Mouse (Mus musculus) cerebellum, adult 2 months (tissue): ENCODE measurements around the gene Ifitm6. TPM values are rescaled to one million over a fixed set of nuclear protein-coding genes. Genes with fewer than 3 reads are reported as not detected.
"Not testable (repeated sequence)": the region's sequence is repeated elsewhere in the genome, so short reads cannot be mapped to it uniquely, and the experiment has no call there.

Experiments
- DNase-seq, 2 experiments: peaks; one replicate each; pipeline ENCODE4 v3.0.0; 2021
- H3K27ac ChIP-seq: fragments of 200-500 bp; 2 replicates; pipeline ENCODE4 v1.5.1; 2012; ENCODE audit warnings: low read length, control low read depth, inconsistent platforms; ENCODE audit not compliant: insufficient read depth
- H3K27me3 ChIP-seq: fragments of 200-500 bp; 2 replicates; pipeline ENCODE4 v1.6.1; 2012; ENCODE audit warnings: inconsistent platforms, mild to moderate bottlenecking, low read length, moderate library complexity; ENCODE audit not compliant: control insufficient read depth, insufficient read depth
- H3K4me1 ChIP-seq: fragments of 200-500 bp; 2 replicates; pipeline ENCODE4 v1.6.1; 2011; ENCODE audit warnings: low read length; ENCODE audit not compliant: control insufficient read depth, insufficient read depth
- H3K4me3 ChIP-seq: fragments of 200-500 bp; replicated peaks from 2 replicates; pipeline ENCODE3; 2011; ENCODE audit warnings: mild to moderate bottlenecking, low read depth, low read length, control low read depth; ENCODE audit not compliant: insufficient read depth
- CTCF ChIP-seq: fragments of 200-500 bp; IDR thresholded peaks from 2 replicates; pipeline ENCODE4 v1.5.1; 2011; ENCODE audit warnings: low read depth, mild to moderate bottlenecking, control low read depth, low read length, moderate library complexity, borderline replicate concordance; ENCODE audit not compliant: insufficient read depth
- POLR2A ChIP-seq: fragments of 200-500 bp; IDR thresholded peaks from 2 replicates; pipeline ENCODE4 v1.6.1; 2011; ENCODE audit warnings: low read length, control low read depth, borderline replicate concordance; ENCODE audit not compliant: insufficient read depth
- WGBS: fragments of 180-500 bp; shearing (Covaris S2); methylation state at CpG from one replicate; pipeline ENCODE4 v1.1.7; 2018; 5-methylcytosine and 5-hydroxymethylcytosine counted together
- polyA plus RNA-seq: library from polyadenylated mRNA; depleted of rRNA; stranded (reverse); fragments of >200 nt; gene quantifications from 2 replicates; pipeline ENCODE4 v1.2.3, GENCODE M21; 2012

Gene Ifitm6
- polyA plus RNA-seq, 1 experiment: 0.56 TPM

DNA sequence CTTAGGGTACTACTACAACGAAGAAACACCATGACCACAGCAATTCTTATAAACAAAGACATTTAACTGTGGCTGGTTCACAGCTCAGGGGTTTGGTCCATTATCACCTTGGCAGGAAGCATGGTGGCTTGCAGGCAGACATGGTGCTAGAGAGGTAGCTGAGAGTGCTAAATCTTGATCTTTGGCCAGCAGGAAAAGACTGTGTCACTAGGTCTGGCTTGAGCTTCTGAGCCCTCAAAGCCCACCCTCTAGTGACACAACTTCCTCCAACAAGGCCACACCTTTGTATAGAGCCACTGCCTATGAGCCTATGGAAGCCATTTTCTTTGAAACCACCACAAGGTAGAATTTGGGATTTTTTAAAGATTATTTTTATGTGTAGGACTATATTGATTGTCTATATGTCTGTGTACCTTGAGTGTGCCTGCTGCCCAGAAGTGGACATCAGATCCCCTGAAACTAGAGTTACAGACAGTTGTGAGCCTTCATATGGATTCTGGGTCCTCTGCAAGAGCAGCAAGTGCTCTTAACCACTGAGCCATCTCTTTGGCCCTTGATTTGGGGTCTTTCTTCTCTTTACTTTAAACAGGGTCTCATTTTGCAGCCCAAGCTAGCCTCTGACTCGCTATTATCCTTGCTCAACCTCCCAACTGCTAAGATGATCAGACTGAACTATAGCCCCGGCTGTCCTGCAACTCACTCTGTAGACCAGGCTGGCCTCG lies 21.8 kb upstream of the Ifitm6 start:
- Histone ChIP-seq H3K27ac (no peak overlapping the region), H3K4me3 (no peak overlapping the region), H3K4me1 (no peaks in the 10 kb centered on the region), H3K27me3 (no peaks in the 10 kb centered on the region)
- WGBS: 93% methylated on average over 4 of the region's 4 CpGs
- DNase-seq: no peak
- TF ChIP-seq POLR2A (no peak), CTCF (no peak)

DNA sequence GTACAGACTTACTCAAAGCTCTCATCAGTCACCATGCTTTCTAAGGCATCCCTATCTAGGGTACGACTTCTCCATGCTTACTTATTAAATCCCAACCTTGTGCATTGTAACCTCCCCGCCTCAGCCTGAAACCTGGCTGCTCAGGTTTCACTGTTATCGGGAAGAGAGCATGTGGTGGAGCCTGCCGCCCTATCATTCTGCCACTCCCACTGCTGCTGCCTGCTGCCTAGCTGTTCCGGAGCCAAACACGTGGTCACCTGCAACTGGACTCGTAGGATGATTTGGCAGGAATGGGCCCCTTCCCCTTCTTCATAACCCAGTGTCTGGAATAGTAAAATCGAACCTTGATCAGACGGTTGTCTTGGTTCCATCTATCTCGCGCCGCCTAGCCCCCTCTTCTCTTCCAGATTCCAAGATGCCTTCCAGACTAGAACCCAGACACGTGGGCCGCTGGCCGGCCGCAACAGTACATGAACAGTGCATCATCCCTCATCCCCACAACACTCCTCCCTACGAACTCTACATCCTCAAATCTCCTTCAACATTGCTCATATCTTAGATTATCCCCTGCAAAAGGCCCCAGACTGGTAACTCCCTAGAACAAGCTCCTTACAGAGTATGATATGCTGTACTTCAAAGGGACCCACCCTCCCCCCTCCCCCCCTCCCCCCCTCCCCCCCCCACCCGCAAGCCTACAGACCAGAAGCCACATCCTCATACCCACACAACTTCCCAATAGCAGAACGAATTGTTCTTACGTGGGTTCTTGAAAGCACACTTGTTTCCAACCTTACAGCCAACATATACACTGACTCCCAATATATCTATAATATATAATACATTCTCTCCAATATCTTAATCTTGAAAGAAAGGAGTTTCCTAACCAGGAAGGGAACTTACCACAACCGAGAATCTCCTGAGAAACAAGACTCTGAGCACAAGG lies 20.6 kb upstream of the Ifitm6 start:
- TF ChIP-seq POLR2A (no peak), CTCF (no peak)
- no peaks in the 10 kb centered on the region for H3K4me1 ChIP-seq

DNA sequence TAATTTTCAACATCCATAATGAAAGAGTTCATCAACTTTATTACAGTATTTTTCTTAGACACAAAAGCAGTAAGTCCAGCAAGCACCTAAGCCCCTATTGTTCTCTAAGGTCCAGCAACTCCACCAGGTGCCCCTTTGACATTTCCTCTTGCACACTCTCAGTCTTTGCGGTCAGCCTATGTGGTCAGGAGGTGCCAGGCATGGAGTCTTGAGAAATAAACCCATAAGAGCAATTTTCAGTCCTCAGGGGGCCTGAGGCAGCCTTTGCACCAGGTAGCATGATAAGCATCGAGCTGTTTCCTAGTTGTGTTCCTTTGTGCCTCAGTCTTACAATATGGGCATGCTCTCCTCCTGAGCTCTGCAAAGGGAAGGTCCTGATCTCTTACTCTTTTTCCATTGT lies 18.9 kb upstream of the Ifitm6 start:
- DNase-seq, H3K4me3 ChIP-seq, H3K27me3 ChIP-seq, H3K4me1 ChIP-seq, H3K27ac ChIP-seq: not testable (repeated sequence)
- WGBS: 81% methylated on average over 1 of the region's 2 CpGs

More for the DNA sequence above, 20.6 kb upstream of the Ifitm6 start:
- no peaks in the 10 kb centered on the region for H3K27me3 ChIP-seq
- no peak overlapping the region for H3K27ac ChIP-seq
- H3K4me3 ChIP-seq: no peak overlapping the region
- whole genome bisulfite sequencing: 80% methylated on average over 19 of the region's 21 CpGs
- no peak for DNase-seq

DNA sequence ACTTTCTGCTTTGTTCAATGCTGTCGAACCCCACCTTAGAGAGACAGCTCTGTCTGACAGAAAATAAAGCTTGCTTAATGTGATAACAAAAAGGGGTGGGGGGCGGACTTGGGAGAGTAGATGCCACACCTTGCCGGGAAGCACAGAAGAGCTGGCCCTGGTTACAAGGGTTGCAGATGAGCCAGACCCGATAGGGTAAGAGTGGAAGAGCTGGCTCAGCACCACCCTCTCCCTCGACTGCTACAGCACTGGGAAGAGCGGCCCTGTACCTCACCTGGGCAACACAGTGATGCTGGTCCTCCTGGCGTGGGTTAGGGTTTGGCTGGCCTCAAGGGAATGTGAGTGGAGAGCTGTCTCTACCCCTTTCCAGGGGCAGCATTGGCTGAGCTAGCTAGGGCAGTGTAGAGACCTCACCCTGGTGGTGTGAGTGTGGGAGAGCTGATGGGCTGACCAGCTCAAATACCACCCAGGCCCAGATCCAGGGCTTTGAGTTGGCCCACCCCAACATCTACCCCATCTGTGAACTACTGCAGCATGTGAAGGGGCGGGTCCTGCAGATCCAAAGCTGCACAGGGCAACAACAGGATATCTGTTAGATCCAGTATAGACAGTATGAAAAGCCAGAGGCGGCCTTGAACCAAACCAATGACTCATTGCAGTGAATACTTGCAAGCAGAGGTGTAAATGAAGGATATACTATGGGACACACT lies 14.9 kb upstream of the Ifitm6 start:
- WGBS: 75% methylated on average over 9 of the region's 9 CpGs
- Histone ChIP-seq H3K27me3 (no peaks in the 10 kb centered on the region), H3K27ac (no peak overlapping the region), H3K4me3 (no peak overlapping the region), H3K4me1 (no peaks in the 10 kb centered on the region)
- no peak for DNase-seq
- no peak for TF ChIP-seq POLR2A
- TF ChIP-seq CTCF: no peak

DNA sequence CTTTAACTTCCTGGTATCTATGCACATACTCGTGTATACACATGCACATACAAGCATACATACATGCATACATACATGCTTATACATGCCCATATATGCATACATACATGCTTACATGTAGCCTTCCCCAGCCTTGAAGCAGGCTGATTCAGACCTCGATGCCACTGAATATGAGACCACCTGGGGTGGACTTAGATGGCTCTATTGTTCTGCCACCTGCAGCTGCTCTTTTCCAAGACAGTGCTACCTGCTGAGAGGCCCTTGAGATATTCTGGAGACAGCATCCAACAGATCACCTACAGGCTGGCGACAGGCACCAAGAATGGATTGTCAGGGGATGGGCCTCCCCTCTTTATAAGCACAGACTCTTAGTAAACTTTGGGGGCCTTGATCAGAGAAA lies 12.7 kb upstream of the Ifitm6 start:
- H3K27ac ChIP-seq: no peak overlapping the region
- TF ChIP-seq POLR2A (no peak), CTCF (no peak)
- no peaks in the 10 kb centered on the region for H3K4me1 ChIP-seq
- WGBS: 44% methylated on average over 3 of the region's 3 CpGs
- H3K27me3 ChIP-seq: no peaks in the 10 kb centered on the region
- H3K4me3 ChIP-seq: no peak overlapping the region
- no peak for DNase-seq

DNA sequence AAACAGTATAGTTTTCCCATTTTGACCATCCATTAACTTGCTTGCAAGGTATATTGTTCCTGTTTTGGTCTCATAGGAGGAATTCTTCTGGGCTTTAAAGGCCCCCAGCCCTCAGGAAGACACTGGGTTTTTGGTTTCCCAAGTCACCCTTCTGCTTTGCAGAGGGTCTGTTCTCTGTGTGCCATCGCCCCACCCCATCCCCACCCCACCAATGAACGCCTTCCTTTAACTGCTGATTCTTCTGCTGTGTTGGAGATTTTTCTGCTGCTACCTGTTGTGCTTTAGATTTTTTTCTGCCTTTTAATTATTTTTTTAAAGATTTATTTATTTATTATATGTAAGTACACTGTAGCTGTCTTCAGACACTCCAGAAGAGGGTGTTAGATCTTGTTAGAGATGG lies 11.1 kb upstream of the Ifitm6 start, which contains the start of gene Gm17387:
Gm17387 (plus strand) TSS at position 301 of the 400 bp plus-strand sequence.
- Histone ChIP-seq H3K4me3 (no peak within 1 kb of the TSS), H3K27ac (no peak within 1 kb of the TSS), H3K4me1 (no peaks in the 10 kb centered on the region), H3K27me3 (no peaks in the 10 kb centered on the region)
- TF ChIP-seq CTCF: no peak
- TF ChIP-seq POLR2A: no peak
- whole genome bisulfite sequencing: 95% methylated on average over 2 of the region's 2 CpGs
- no peak for DNase-seq

DNA sequence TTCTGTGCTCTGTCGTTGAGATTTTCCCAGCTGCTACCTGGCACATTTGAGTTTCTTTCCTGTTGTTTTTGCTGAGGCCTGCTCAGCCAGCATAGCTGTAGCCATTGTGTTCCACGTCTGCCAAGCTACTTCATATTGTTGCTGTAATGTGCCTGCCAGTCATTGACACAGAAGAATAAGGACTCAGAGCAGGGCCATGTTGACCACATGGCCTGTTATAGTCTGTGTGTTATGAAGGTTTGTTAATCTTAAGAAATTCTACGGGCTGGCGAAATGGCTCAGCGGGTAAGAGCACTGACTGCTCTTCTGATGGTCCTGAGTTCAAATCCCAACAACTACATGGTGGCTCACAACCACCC lies 9.0 kb upstream of the Ifitm6 start:
- TF ChIP-seq POLR2A (no peak), CTCF (no peak)
- no peak for DNase-seq
- H3K27me3 ChIP-seq: no peaks in the 10 kb centered on the region
- no peak overlapping the region for H3K4me3 ChIP-seq
- 60% methylated on average over 5 of the region's 5 CpGs for whole genome bisulfite sequencing
- no peak overlapping the region for H3K27ac ChIP-seq
- H3K4me1 ChIP-seq: no peaks in the 10 kb centered on the region
